8 mouse cellular contexts compared by ENCODE assay signal in the genomic region with DNA sequence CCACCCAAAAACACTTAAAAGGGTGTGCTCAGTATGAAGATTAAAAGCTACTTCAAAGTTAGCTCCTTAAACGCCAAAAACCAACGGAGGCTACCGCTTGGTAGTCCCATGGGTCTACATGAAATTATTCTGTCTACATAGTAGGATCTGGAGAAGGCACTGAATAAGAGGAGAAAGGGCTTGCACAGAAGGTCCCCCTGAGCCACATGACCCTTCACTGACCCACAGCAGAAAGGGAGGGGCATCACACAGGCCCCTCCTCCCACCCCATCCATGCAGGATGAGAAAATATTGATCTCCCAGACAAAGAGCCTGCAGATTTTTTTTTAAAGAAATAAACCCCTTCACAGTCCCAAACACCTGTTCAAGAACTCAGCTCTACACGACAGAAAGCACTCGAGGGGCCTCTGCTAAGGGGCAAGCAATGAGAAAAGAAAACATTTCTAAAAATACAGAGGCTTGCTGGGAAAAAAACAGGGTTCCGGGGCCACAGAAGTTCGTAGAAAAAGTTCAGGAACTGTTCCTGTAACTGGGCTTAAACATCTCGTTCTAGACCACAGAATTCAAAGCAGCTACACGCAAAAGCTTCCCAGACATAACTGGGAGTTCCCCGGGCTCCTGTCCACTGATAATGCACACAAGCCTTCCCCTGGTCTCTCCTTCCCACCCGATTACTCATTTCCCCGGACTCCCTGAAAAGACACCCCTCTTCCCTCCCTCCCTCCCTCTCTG. TPM values are rescaled to one million over a fixed set of nuclear protein-coding genes. Genes with fewer than 3 reads are reported as not detected.
DNase-seq lines count a peak whose midpoint lies in the region; ATAC-seq and TF ChIP-seq lines count a peak whose summit lies in the region.

No protein-coding gene starts in this region.

- no peak for TF ChIP-seq POLR2A in olfactory bulb, adult 2 months (IDR thresholded peaks at IDR 0.05; ENCODE audit: insufficient read depth, low read depth, low read length)

- no peak for TF ChIP-seq CTCF in olfactory bulb, adult 2 months (IDR thresholded peaks at IDR 0.05; ENCODE audit: insufficient read depth, low read depth, low read length)

- no peaks in the 10 kb centered on the region for H3K27me3 ChIP-seq in forebrain, embryonic 12.5 days
- H3K27me3 ChIP-seq in forebrain, embryonic 15.5 days: no peaks in the 10 kb centered on the region
- no peaks in the 10 kb centered on the region for H3K27me3 ChIP-seq in midbrain, embryonic 10.5 days (ENCODE audit: low read depth, poor library complexity, severe bottlenecking)
- H3K27me3 ChIP-seq in midbrain, embryonic 15.5 days (replicated peaks): no peaks in the 10 kb centered on the region
- no peaks in the 10 kb centered on the region for H3K27me3 ChIP-seq in hindbrain, embryonic 14.5 days (ENCODE audit: control insufficient read depth, insufficient read depth, low read length)

- H3K36me3 ChIP-seq in forebrain, embryonic 12.5 days (replicated peaks): peaks cover 40% of the 10 kb centered on the region
- H3K36me3 ChIP-seq in forebrain, embryonic 15.5 days: 0 out of 2 replicates have a peak, but pooled peaks cover 3% of the 10 kb centered on the region
- peaks cover 60% of the 10 kb centered on the region for H3K36me3 ChIP-seq in midbrain, embryonic 10.5 days
- H3K36me3 ChIP-seq in midbrain, embryonic 15.5 days (replicated peaks): no peaks in the 10 kb centered on the region
- peaks cover 25% of the 10 kb centered on the region; the same call in 1 of the 2 replicates for H3K36me3 ChIP-seq in hindbrain, embryonic 14.5 days (replicated peaks; ENCODE audit: control insufficient read depth, insufficient read depth)

- peak overlapping the region; percentile 22; the same call in 1 of the 2 replicates for H3K9ac ChIP-seq in forebrain, embryonic 12.5 days
- no peak overlapping the region for H3K9ac ChIP-seq in forebrain, embryonic 15.5 days (replicated peaks)
- no peak overlapping the region for H3K9ac ChIP-seq in midbrain, embryonic 15.5 days
- no peak overlapping the region; the same call in 1 of the 2 replicates for H3K9ac ChIP-seq in hindbrain, embryonic 14.5 days

- peak; percentile 42 for DNase-seq in midbrain, embryonic 10.5 days (ENCODE audit: low spot score)
- no peak for DNase-seq in hindbrain, embryonic 14.5 days (ENCODE audit: low spot score)
- no peak for DNase-seq in left cerebral cortex, postnatal 36 days (ENCODE audit: low spot score in 2 of 2)

- H3K4me2 ChIP-seq in forebrain, embryonic 12.5 days: peak overlapping the region; percentile 30
- no peak overlapping the region for H3K4me2 ChIP-seq in forebrain, embryonic 15.5 days (replicated peaks)
- H3K4me2 ChIP-seq in midbrain, embryonic 15.5 days: no peak overlapping the region
- H3K4me2 ChIP-seq in hindbrain, embryonic 14.5 days (replicated peaks): no peak overlapping the region

- no peak overlapping the region for H3K4me3 ChIP-seq in forebrain, embryonic 12.5 days (replicated peaks)
- H3K4me3 ChIP-seq in forebrain, embryonic 15.5 days: no peak overlapping the region
- H3K4me3 ChIP-seq in midbrain, embryonic 10.5 days: peak overlapping the region; percentile 32
- H3K4me3 ChIP-seq in midbrain, embryonic 15.5 days: no peak overlapping the region
- no peak overlapping the region for H3K4me3 ChIP-seq in hindbrain, embryonic 14.5 days (replicated peaks; ENCODE audit: low read length)
- no peak overlapping the region for H3K4me3 ChIP-seq in olfactory bulb, adult 2 months (ENCODE audit: insufficient read depth, low read depth, low read length)

- H3K4me1 ChIP-seq in forebrain, embryonic 12.5 days: peaks cover 89% of the 10 kb centered on the region
- peaks cover 67% of the 10 kb centered on the region for H3K4me1 ChIP-seq in forebrain, embryonic 15.5 days
- peaks cover 97% of the 10 kb centered on the region for H3K4me1 ChIP-seq in midbrain, embryonic 10.5 days
- H3K4me1 ChIP-seq in midbrain, embryonic 15.5 days: peaks cover 67% of the 10 kb centered on the region
- H3K4me1 ChIP-seq in hindbrain, embryonic 14.5 days (replicated peaks; ENCODE audit: control insufficient read depth, insufficient read depth, low read length): peaks cover 68% of the 10 kb centered on the region
- H3K4me1 ChIP-seq in olfactory bulb, adult 2 months (ENCODE audit: control insufficient read depth, insufficient read depth, low read length): peaks cover 32% of the 10 kb centered on the region

- intact Hi-C loops in left cerebral cortex, postnatal 36 days (cut with DNase I): no loop called here

- H3K27ac ChIP-seq in forebrain, embryonic 12.5 days: peak overlapping the region; percentile 61
- no peak overlapping the region; the same call in 1 of the 2 replicates for H3K27ac ChIP-seq in forebrain, embryonic 15.5 days (replicated peaks)
- peak overlapping the region; percentile 78 for H3K27ac ChIP-seq in midbrain, embryonic 10.5 days (replicated peaks)
- no peak overlapping the region for H3K27ac ChIP-seq in midbrain, embryonic 15.5 days
- peak overlapping the region; percentile 48; the same call in 1 of the 2 replicates for H3K27ac ChIP-seq in hindbrain, embryonic 14.5 days
- H3K27ac ChIP-seq in olfactory bulb, adult 2 months (ENCODE audit: insufficient read depth, low read depth, low read length): peak overlapping the region; percentile 40; the same call in 1 of the 2 replicates

- no peak for ATAC-seq in forebrain, embryonic 12.5 days (ENCODE audit: low FRiP score)
- ATAC-seq in forebrain, embryonic 15.5 days (replicated peaks): no peak
- ATAC-seq in midbrain, embryonic 15.5 days (replicated peaks): no peak
- no peak for ATAC-seq in hindbrain, embryonic 14.5 days (ENCODE audit: low FRiP score)
- no peak for ATAC-seq in megakaryocyte progenitor cell, adult 5-6 weeks (replicated peaks; ENCODE audit: poor library complexity)

- no peaks in the 10 kb centered on the region for H3K9me3 ChIP-seq in forebrain, embryonic 12.5 days
- no peaks in the 10 kb centered on the region for H3K9me3 ChIP-seq in forebrain, embryonic 15.5 days
- no peaks in the 10 kb centered on the region for H3K9me3 ChIP-seq in midbrain, embryonic 10.5 days (replicated peaks)
- H3K9me3 ChIP-seq in midbrain, embryonic 15.5 days: no peaks in the 10 kb centered on the region
- H3K9me3 ChIP-seq in hindbrain, embryonic 14.5 days (ENCODE audit: control insufficient read depth, low read length): no peaks in the 10 kb centered on the region

- 13% methylated on average over 12 of the region's 12 CpGs for WGBS in forebrain, embryonic 12.5 days
- WGBS in forebrain, embryonic 15.5 days: 15% methylated on average over 12 of the region's 12 CpGs
- 19% methylated on average over 12 of the region's 12 CpGs for WGBS in midbrain, embryonic 10.5 days
- 15% methylated on average over 12 of the region's 12 CpGs for WGBS in midbrain, embryonic 15.5 days
- WGBS in hindbrain, embryonic 14.5 days: 12% methylated on average over 12 of the region's 12 CpGs
- WGBS in olfactory bulb, adult 2 months: 43% methylated on average over 12 of the region's 12 CpGs

RNA-seq across cellular contexts. Expression of a gene that starts 27.6 kb away (rescaled TPM):
- polyA plus RNA-seq in forebrain, embryonic 12.5 days (2016; fragmentation: Nextera tagmentation; extraction: Ambion mirVana): 34.9 and 35.8 TPM in 2 replicates
- polyA plus RNA-seq in forebrain, embryonic 15.5 days (2015; fragmentation: Nextera tagmentation; extraction: Ambion mirVana): 25.3 and 27.1 TPM in 2 replicates
- polyA plus RNA-seq in midbrain, embryonic 10.5 days (2016; fragmentation: Nextera tagmentation; extraction: Ambion mirVana): 25.3 and 30.5 TPM in 2 replicates
- polyA plus RNA-seq in midbrain, embryonic 15.5 days (2015; fragmentation: Nextera tagmentation; extraction: Ambion mirVana): 32.0 and 33.6 TPM in 2 replicates
- 22.4 and 26.5 TPM in 2 replicates for polyA plus RNA-seq in hindbrain, embryonic 14.5 days (2014; fragmentation: Nextera tagmentation; extraction: Ambion mirVana)
- 78.5 and 158 TPM in 2 replicates for polyA plus RNA-seq in olfactory bulb, adult 2 months (2012; ENCODE audit: insufficient read depth, insufficient read length, low replicate concordance, missing spikeins)
- 100 to 1,000 TPM; 117 to 132 TPM for total RNA-seq in left cerebral cortex, postnatal 36 days (2021)
- 28.2 and 35.4 TPM in 2 replicates for total RNA-seq in megakaryocyte progenitor cell, adult 5-6 weeks (2015)
- total RNA-seq in megakaryocyte progenitor cell, adult 5-6 weeks (2017): 46.6 and 86.4 TPM in 2 replicates

Comparison
In these comparisons a context has a peak if more than half of its experiments do, and no peak if none do; other contexts are left out.
1. H3K27ac ChIP-seq: peak in forebrain, embryonic 12.5 days (single experiment), midbrain, embryonic 10.5 days (single experiment), hindbrain, embryonic 14.5 days (single experiment) and olfactory bulb, adult 2 months (single experiment); none in forebrain, embryonic 15.5 days (single experiment) and midbrain, embryonic 15.5 days (single experiment).